Mouse (Mus musculus) right cerebral cortex, postnatal 14 days (tissue): ENCODE measurements around the gene Cdh23.

Experiments used
- DNase-seq: peaks from one replicate; pipeline ENCODE4 v3.0.0; 2022

Cdh23 gene

GRCm38 (mm10) chr10:60634391-60634790, 61.9 kb downstream of the Cdh23 start:
- DNase-seq = peak; percentile 24

- no peak for DNase-seq
Observed at GRCm38 (mm10) chr10:60626086-60626485, 70.2 kb downstream of the Cdh23 start.

GRCm38 (mm10) chr10:60625511-60625910, 70.8 kb downstream of the Cdh23 start:
- DNase-seq = no peak

GRCm38 (mm10) chr10:60624945-60625344, 71.3 kb downstream of the Cdh23 start:
- no peak for DNase-seq

GRCm38 (mm10) chr10:60624217-60624708, 72.0 kb downstream of the Cdh23 start:
- DNase-seq = no peak

- DNase-seq = no peak
Observed at GRCm38 (mm10) chr10:60622836-60623235, 73.5 kb downstream of the Cdh23 start.

GRCm38 (mm10) chr10:60621470-60622170, 74.7 kb downstream of the Cdh23 start:
- no peak for DNase-seq

GRCm38 (mm10) chr10:60615898-60616297, 80.4 kb downstream of the Cdh23 start:
- no peak for DNase-seq

- no peak for DNase-seq
Observed at GRCm38 (mm10) chr10:60612893-60613292, 83.4 kb downstream of the Cdh23 start.

- DNase-seq = no peak
Observed at GRCm38 (mm10) chr10:60607166-60607565, 89.1 kb downstream of the Cdh23 start.

- DNase-seq = no peak
Observed at GRCm38 (mm10) chr10:60606661-60607060, 89.6 kb downstream of the Cdh23 start.

GRCm38 (mm10) chr10:60602235-60602634, 94.1 kb downstream of the Cdh23 start:
- no peak for DNase-seq

GRCm38 (mm10) chr10:60595166-60595565, 101.1 kb downstream of the Cdh23 start:
- DNase-seq = no peak

- DNase-seq = no peak
Observed at GRCm38 (mm10) chr10:60592881-60593575, 103.3 kb downstream of the Cdh23 start.

- no peak for DNase-seq
Observed at GRCm38 (mm10) chr10:60591281-60591680, 105.0 kb downstream of the Cdh23 start.

GRCm38 (mm10) chr10:60590241-60590640, 106.0 kb downstream of the Cdh23 start:
- DNase-seq = no peak

GRCm38 (mm10) chr10:60585691-60586090, 110.6 kb downstream of the Cdh23 start:
- no peak for DNase-seq

GRCm38 (mm10) chr10:60582956-60583355, 113.3 kb downstream of the Cdh23 start:
- no peak for DNase-seq

GRCm38 (mm10) chr10:60580666-60581065, 115.6 kb downstream of the Cdh23 start:
- DNase-seq = no peak

- DNase-seq = no peak
Observed at GRCm38 (mm10) chr10:60578738-60579538, 117.4 kb downstream of the Cdh23 start.

GRCm38 (mm10) chr10:60577920-60578737, 118.2 kb downstream of the Cdh23 start:
- no peak for DNase-seq

- DNase-seq = no peak
Observed at GRCm38 (mm10) chr10:60577125-60577919, 119.0 kb downstream of the Cdh23 start.
